Mouse (Mus musculus) myocyte (in vitro differentiated cells): Measurements from ENCODE around the gene Ptprg.
"Not testable (repeated sequence)": the region's sequence is repeated elsewhere in the genome, so short reads cannot be mapped to it uniquely, and the experiment has no call there.

Experiments used
- MYOG ChIP-seq, 3 experiments: IDR thresholded peaks; one replicate each; pipeline ENCODE4 v1.6.1; 2011; ENCODE audit warnings: control low read depth in 2 of 3, low read depth in 2 of 3, mild to moderate bottlenecking in 2 of 3; ENCODE audit not compliant: insufficient read length in 2 of 3, control insufficient read depth in 1 of 3, insufficient read depth in 1 of 3
- POLR2A ChIP-seq: IDR thresholded peaks from one replicate; pipeline ENCODE4 v1.6.1; 2011; ENCODE audit warnings: low read depth, mild to moderate bottlenecking, control low read depth, moderate library complexity; ENCODE audit not compliant: insufficient read length

- TF ChIP-seq POLR2A; MYOG (IDR thresholded peaks at IDR 0.05; ENCODE audit: control insufficient read depth in 1 of 3, insufficient read depth in 1 of 3, insufficient read length in 2 of 3, low read depth in 2 of 3): not testable (repeated sequence)
Measured at GRCm38 (mm10) chr14:11814811-11815210, 261.5 kb downstream of the Ptprg start.
